Mouse (Mus musculus) lung, postnatal 0 days (tissue): ENCODE data around the gene Ly6g6c. TPM values are rescaled to one million over a fixed set of nuclear protein-coding genes. Genes with fewer than 3 reads are reported as not detected.

Experiments used
- ATAC-seq: fragments of 200-750 bp; cut with Nextera tagmentation; 2 replicates; pipeline ENCODE4 v1.8.0; 2017; ENCODE audit warnings: moderate library complexity
- DNase-seq: peaks from one replicate; pipeline ENCODE4 v3.0.0-alpha.2; 2016; ENCODE audit warnings: low spot score
- H3K27ac ChIP-seq: fragments of 300-500 bp; sonication (generic); 2 replicates; pipeline ENCODE4 v1.5.1; 2014; ENCODE audit warnings: antibody characterized with exemption, mild to moderate bottlenecking, low read length, mixed read lengths
- H3K27me3 ChIP-seq: fragments of 300-500 bp; sonication (generic); replicated peaks from 2 replicates; pipeline ENCODE4 v1.6.1; 2014; ENCODE audit warnings: low read length, mixed read lengths; ENCODE audit not compliant: insufficient read depth
- H3K36me3 ChIP-seq: fragments of 300-500 bp; sonication (generic); 2 replicates; pipeline ENCODE4 v1.6.1; 2014; ENCODE audit warnings: low read length, mixed read lengths; ENCODE audit not compliant: insufficient read depth
- H3K4me1 ChIP-seq: fragments of 300-500 bp; sonication (generic); 2 replicates; pipeline ENCODE4 v1.6.1; 2014; ENCODE audit warnings: antibody characterized with exemption, low read depth, low read length, mixed read lengths; ENCODE audit not compliant: insufficient read depth
- H3K4me2 ChIP-seq: fragments of 300-500 bp; sonication (generic); replicated peaks from 2 replicates; pipeline ENCODE4 v1.6.1; 2014; ENCODE audit warnings: low read depth, mild to moderate bottlenecking, low read length, moderate library complexity, mixed read lengths
- H3K4me3 ChIP-seq: fragments of 300-500 bp; sonication (generic); 2 replicates; pipeline ENCODE4 v1.5.1; 2014; ENCODE audit warnings: low read depth, low read length
- H3K9ac ChIP-seq: fragments of 300-500 bp; sonication (generic); replicated peaks from 2 replicates; pipeline ENCODE4 v1.6.1; 2014; ENCODE audit warnings: low read depth, mild to moderate bottlenecking
- H3K9me3 ChIP-seq: fragments of 300-500 bp; sonication (generic); 2 replicates; pipeline ENCODE4 v1.6.1; 2016; ENCODE audit warnings: low read length, mixed read lengths
- CTCF ChIP-seq: IDR thresholded peaks from 2 replicates; pipeline ENCODE4 v1.5.1; 2016; ENCODE audit warnings: antibody characterized with exemption, mild to moderate bottlenecking
- EP300 ChIP-seq: IDR thresholded peaks from 2 replicates; pipeline ENCODE4 v1.6.1; 2016; ENCODE audit warnings: antibody characterized with exemption, mild to moderate bottlenecking, control low read depth
- WGBS: fragments of 180-500 bp; shearing (Covaris S2); extraction: QIAGEN DNeasy Blood & Tissue Kit; methylation state at CpG from one replicate; pipeline ENCODE4 v1.1.7; 2014; 5-methylcytosine and 5-hydroxymethylcytosine counted together
- polyA plus RNA-seq: library from polyadenylated mRNA; unstranded; fragments of >200 nt; fragmentation: Nextera tagmentation; extraction: Ambion mirVana; gene quantifications from 2 replicates; pipeline ENCODE4 v1.2.1, GENCODE M21; 2015

The Ly6g6c gene
- polyA plus RNA-seq, 1 experiment from 2014 or later, result 4.9 TPM

GRCm38 (mm10) chr17:35047688-35048087 lies 17.5 kb upstream of the Ly6g6c start:
- peaks cover 1% of the 10 kb centered on the region; the same call in 1 of the 2 replicates for H3K36me3 ChIP-seq
- 38% methylated on average over 1 of the region's 1 CpGs for WGBS
- ATAC-seq (no peak), DNase-seq (peak; percentile 46)
- H3K9ac ChIP-seq, result no peak overlapping the region; the same call in 1 of the 2 replicates
- TF ChIP-seq CTCF (no peak), EP300 (no peak)
- H3K4me2 ChIP-seq, result peak overlapping the region; percentile 99
- no peaks in the 10 kb centered on the region for H3K27me3 ChIP-seq
- peak overlapping the region; percentile 96 for H3K27ac ChIP-seq
- no peak overlapping the region for H3K4me3 ChIP-seq
- no peaks in the 10 kb centered on the region for H3K9me3 ChIP-seq
- peaks cover 20% of the 10 kb centered on the region; the same call in 1 of the 2 replicates for H3K4me1 ChIP-seq

GRCm38 (mm10) chr17:35048149-35048931 lies 16.8 kb upstream of the Ly6g6c start:
- WGBS, result 22% methylated on average over 11 of the region's 11 CpGs
- H3K9me3 ChIP-seq, result no peaks in the 10 kb centered on the region
- no peak overlapping the region for H3K9ac ChIP-seq
- H3K27ac ChIP-seq, result peak overlapping the region; percentile 96
- H3K4me2 ChIP-seq, result peak overlapping the region; percentile 99
- no peak for TF ChIP-seq EP300
- TF ChIP-seq CTCF, result no peak
- H3K36me3 ChIP-seq, result peaks cover 8% of the 10 kb centered on the region; the same call in 1 of the 2 replicates
- ATAC-seq, result no peak
- peak; percentile 67 for DNase-seq
- H3K27me3 ChIP-seq, result no peaks in the 10 kb centered on the region
- peaks cover 20% of the 10 kb centered on the region; the same call in 1 of the 2 replicates for H3K4me1 ChIP-seq
- H3K4me3 ChIP-seq, result no peak overlapping the region

- Histone ChIP-seq H3K4me1 (peaks cover 20% of the 10 kb centered on the region; the same call in 1 of the 2 replicates), H3K4me3 (no peak overlapping the region), H3K9ac (no peak overlapping the region), H3K4me2 (peak overlapping the region; percentile 83), H3K36me3 (peaks cover 14% of the 10 kb centered on the region; the same call in 1 of the 2 replicates), H3K27me3 (no peaks in the 10 kb centered on the region), H3K27ac (peak overlapping the region; percentile 96; the same call in 1 of the 2 replicates), H3K9me3 (no peaks in the 10 kb centered on the region)
- 73% methylated on average over 5 of the region's 5 CpGs for WGBS
- DNase-seq (no peak), ATAC-seq (no peak)
- TF ChIP-seq EP300 (no peak), CTCF (no peak)
Observed at GRCm38 (mm10) chr17:35048932-35049440, 16.2 kb upstream of the Ly6g6c start.

- peak; percentile 52 for TF ChIP-seq CTCF
- no peak for TF ChIP-seq EP300
- Histone ChIP-seq H3K9ac (peak within 1 kb of the TSS; percentile 90), H3K27me3 (no peaks in the 10 kb centered on the region), H3K9me3 (no peaks in the 10 kb centered on the region), H3K4me2 (peak within 1 kb of the TSS; percentile 83), H3K4me1 (peaks cover 20% of the 10 kb centered on the region; the same call in 1 of the 2 replicates), H3K27ac (peak within 1 kb of the TSS; percentile 96), H3K4me3 (peak within 1 kb of the TSS; percentile 65), H3K36me3 (peaks cover 20% of the 10 kb centered on the region; the same call in 1 of the 2 replicates)
- whole genome bisulfite sequencing, result 2% methylated on average over 11 of the region's 11 CpGs
- ATAC-seq, result peak; percentile 8
- peak; percentile 91 for DNase-seq
Observed at GRCm38 (mm10) chr17:35049561-35050016, 15.6 kb upstream of the Ly6g6c start, which contains the start of gene Clic1. TSS of gene Clic1 (plus strand) at chr17:35049966.

- H3K9ac ChIP-seq, result peak overlapping the region; percentile 90
- peak; percentile 21 for ATAC-seq
- peak; percentile 88 for DNase-seq
- H3K4me1 ChIP-seq, result peaks cover 13% of the 10 kb centered on the region; the same call in 1 of the 2 replicates
- H3K27ac ChIP-seq, result peak overlapping the region; percentile 96
- peaks cover 24% of the 10 kb centered on the region; the same call in 1 of the 2 replicates for H3K36me3 ChIP-seq
- WGBS, result under 1% methylated on average over 25 of the region's 27 CpGs
- H3K27me3 ChIP-seq, result no peaks in the 10 kb centered on the region
- TF ChIP-seq EP300, result no peak
- no peak for TF ChIP-seq CTCF
- no peaks in the 10 kb centered on the region for H3K9me3 ChIP-seq
- H3K4me2 ChIP-seq, result peak overlapping the region; percentile 83
- H3K4me3 ChIP-seq, result peak overlapping the region; percentile 65
Observed at GRCm38 (mm10) chr17:35050126-35050750, 14.9 kb upstream of the Ly6g6c start.
